Mouse (Mus musculus): Measurements from ENCODE around the gene Tor3a. TPM values are rescaled to one million over a fixed set of nuclear protein-coding genes. Genes with fewer than 3 reads are reported as not detected.

Gene Tor3a
- total and polyA plus RNA-seq, 3 experiments = 6.7 to 9.4 TPM; not detected in 1

DNA sequence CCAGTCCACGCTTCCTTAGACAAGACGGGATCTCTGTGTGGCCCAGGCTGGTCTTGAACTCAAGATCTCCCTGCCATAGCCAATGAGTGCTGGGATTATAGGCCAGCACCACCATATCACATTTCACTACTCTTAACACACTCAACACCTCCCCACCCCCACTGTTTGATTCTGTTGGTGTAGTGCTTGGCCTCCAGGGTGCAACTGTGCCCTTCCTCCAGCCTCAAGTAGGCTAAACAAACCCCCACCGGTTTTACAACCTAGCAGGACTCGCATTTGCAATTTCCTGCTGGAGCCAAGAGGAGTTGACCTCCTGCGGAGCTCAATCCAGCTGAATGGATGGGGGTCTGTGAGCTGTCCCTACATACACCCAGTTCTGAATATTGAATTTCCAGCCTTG is 5.6 kb downstream of the Tor3a start:
- TF ChIP-seq HCFC1 (IDR thresholded peaks at IDR 0.05; ENCODE audit: low read depth, low read length) (no peak), USF2 (IDR thresholded peaks at IDR 0.05; ENCODE audit: borderline replicate concordance in 1 of 2, insufficient read depth in 1 of 2, low read depth in 1 of 2, low read length in 2 of 2) (no peak), CHD1 (IDR thresholded peaks at IDR 0.05; ENCODE audit: low read depth, low read length) (no peak), POLR2AphosphoS5 (IDR thresholded peaks at IDR 0.05; ENCODE audit: borderline replicate concordance, low read depth, low read length) (no peak), UBTF (IDR thresholded peaks at IDR 0.05; ENCODE audit: borderline replicate concordance, insufficient read depth, low read depth, low read length) (no peak), CTCF (IDR thresholded peaks at IDR 0.05 in 2 of 3, conservative IDR thresholded peaks at IDR 0.05 in 1 of 3; ENCODE audit: control insufficient read depth in 1 of 3, insufficient read depth in 1 of 3, low read depth in 2 of 3, low read length in 3 of 3, poor library complexity in 1 of 3, severe bottlenecking in 1 of 3) (no peak), RCOR1 (IDR thresholded peaks at IDR 0.05; ENCODE audit: low read depth, low read length) (no peak)
- DNase-seq (ENCODE audit: low read depth, low spot score) = no peak

DNA sequence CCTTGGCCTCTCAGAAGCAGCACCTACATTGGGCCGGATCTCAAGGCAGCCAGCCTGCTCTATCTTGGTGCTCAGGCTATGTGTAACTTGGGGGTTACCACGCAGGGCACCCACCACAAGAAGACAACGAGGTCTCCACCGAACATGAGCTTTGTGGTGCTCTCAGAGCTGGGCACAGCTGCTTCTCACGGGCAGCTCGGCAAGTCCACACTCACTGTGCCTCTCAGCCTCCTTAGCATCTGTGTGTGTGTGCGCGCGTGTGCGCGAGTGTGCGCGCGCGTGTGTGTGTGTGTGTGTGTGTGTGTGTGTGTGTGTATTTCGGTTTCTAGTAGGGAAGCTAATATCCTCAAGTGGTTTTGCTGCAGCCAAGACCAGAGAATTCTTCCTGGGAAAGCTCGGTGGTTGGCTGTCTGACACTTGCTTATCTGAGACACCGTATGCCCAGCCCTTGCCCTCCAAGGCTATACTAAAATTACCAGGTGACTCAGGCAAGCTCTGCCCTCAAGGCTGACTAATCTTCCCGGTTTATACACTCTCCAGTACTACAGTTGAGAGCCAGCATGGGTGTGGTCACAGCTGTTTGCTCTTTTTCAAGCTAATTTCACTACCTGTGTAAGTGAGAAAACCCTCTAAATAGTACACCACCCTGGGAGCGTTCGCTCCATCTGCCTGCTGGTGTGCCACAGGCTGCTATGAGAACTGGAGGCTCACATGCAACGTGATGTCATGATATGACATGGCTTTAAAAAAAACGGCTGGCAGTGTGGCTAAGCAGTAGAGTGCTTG is 6.8 kb downstream of the Tor3a start:
- H3K4me1 ChIP-seq (ENCODE audit: control insufficient read depth in 1 of 2, insufficient read depth in 2 of 2, low read length in 2 of 2) = peaks cover 0 to 6% of the 10 kb centered on the region in 2 experiments; a peak in 1 of 4 replicates

More for the DNA sequence above, 5.6 kb downstream of the Tor3a start:
- H3K4me1 ChIP-seq (ENCODE audit: control insufficient read depth in 1 of 2, insufficient read depth in 2 of 2, low read length in 2 of 2) = peaks cover 0 to 6% of the 10 kb centered on the region in 2 experiments; a peak in 1 of 4 replicates
- no peaks in the 10 kb centered on the region for H3K9me3 ChIP-seq (replicated peaks; ENCODE audit: insufficient read depth, low read length)
- H3K4me3 ChIP-seq (ENCODE audit: control insufficient read depth in 1 of 2, insufficient read depth in 1 of 2, low read depth in 2 of 2, low read length in 2 of 2) = no peak overlapping the region
- no peaks in the 10 kb centered on the region for H3K27me3 ChIP-seq (ENCODE audit: control insufficient read depth in 1 of 2, insufficient read depth in 2 of 2, low read length in 2 of 2)
- peaks cover 0 to 3% of the 10 kb centered on the region in 2 experiments; a peak in 2 of 4 replicates for H3K36me3 ChIP-seq (ENCODE audit: control insufficient read depth in 1 of 2, insufficient read depth in 2 of 2, low read length in 2 of 2)
- no peak overlapping the region for H3K27ac ChIP-seq (ENCODE audit: control insufficient read depth, low read depth, low read length)
- H3K79me2 ChIP-seq (ENCODE audit: control insufficient read depth, insufficient read depth, low read length, poor library complexity) = no peaks in the 10 kb centered on the region; the same call in 1 of the 2 replicates
- no peak overlapping the region for H3K9ac ChIP-seq (ENCODE audit: control insufficient read depth, low read depth, low read length, poor library complexity, severe bottlenecking)

DNA sequence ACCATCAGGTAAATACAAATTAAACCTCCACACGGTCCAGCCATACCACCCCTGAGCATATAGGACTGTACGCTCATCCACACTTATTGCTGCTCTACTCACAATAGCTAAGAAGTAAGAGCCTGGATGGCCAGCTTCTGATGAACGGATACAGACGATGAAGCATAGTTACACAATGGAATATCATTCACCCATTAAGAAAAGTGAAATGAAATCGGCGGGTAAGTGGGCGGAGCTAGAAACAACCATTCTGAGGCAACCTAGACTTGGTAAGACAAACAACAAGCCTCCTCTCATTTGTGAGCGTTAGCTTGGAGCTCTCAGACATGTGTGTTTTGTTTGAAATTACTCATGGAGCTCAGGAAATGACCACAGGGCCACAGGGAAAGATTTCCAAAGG is 8.4 kb downstream of the Tor3a start:
- no peak overlapping the region for H3K27ac ChIP-seq (ENCODE audit: control insufficient read depth, low read depth, low read length)
- TF ChIP-seq HCFC1 (IDR thresholded peaks at IDR 0.05; ENCODE audit: low read depth, low read length) (no peak), CTCF (IDR thresholded peaks at IDR 0.05 in 2 of 3, conservative IDR thresholded peaks at IDR 0.05 in 1 of 3; ENCODE audit: control insufficient read depth in 1 of 3, insufficient read depth in 1 of 3, low read depth in 2 of 3, low read length in 3 of 3, poor library complexity in 1 of 3, severe bottlenecking in 1 of 3) (no peak), E2F4 (IDR thresholded peaks at IDR 0.05; ENCODE audit: borderline replicate concordance, low read depth, low read length) (no peak), ZNF384 (IDR thresholded peaks at IDR 0.05; ENCODE audit: low read depth, low read length) (no peak), MAX (IDR thresholded peaks at IDR 0.05; ENCODE audit: low read length) (no peak), ZMIZ1 (IDR thresholded peaks at IDR 0.05; ENCODE audit: low read depth, low read length) (no peak), RCOR1 (IDR thresholded peaks at IDR 0.05; ENCODE audit: low read depth, low read length) (no peak), POLR2A (IDR thresholded peaks at IDR 0.05; ENCODE audit: control insufficient read depth in 1 of 2, insufficient read depth in 1 of 2, low read depth in 1 of 2, low read length in 2 of 2, poor library complexity in 1 of 2) (no peak), ELF1 (IDR thresholded peaks at IDR 0.05; ENCODE audit: low read depth, low read length) (no peak), ETS1 (IDR thresholded peaks at IDR 0.05; ENCODE audit: low read depth, low read length) (no peak), EP300 (IDR thresholded peaks at IDR 0.05; ENCODE audit: low read depth in 1 of 2, low read length in 2 of 2) (no peak), MXI1 (IDR thresholded peaks at IDR 0.05; ENCODE audit: low read depth, low read length) (no peak), UBTF (IDR thresholded peaks at IDR 0.05; ENCODE audit: borderline replicate concordance, insufficient read depth, low read depth, low read length) (no peak), CHD1 (IDR thresholded peaks at IDR 0.05; ENCODE audit: low read depth, low read length) (no peak), SIN3A (IDR thresholded peaks at IDR 0.05; ENCODE audit: low read length) (no peak), BHLHE40 (IDR thresholded peaks at IDR 0.05; ENCODE audit: borderline replicate concordance, low read depth, low read length) (no peak), GABPA (IDR thresholded peaks at IDR 0.05; ENCODE audit: low read depth, low read length) (no peak), ZKSCAN1 (IDR thresholded peaks at IDR 0.05; ENCODE audit: low read depth, low read length) (no peak)

More for the DNA sequence above, 6.8 kb downstream of the Tor3a start:
- Histone ChIP-seq H3K27ac (ENCODE audit: control insufficient read depth, low read depth, low read length) (no peak overlapping the region), H3K27me3 (ENCODE audit: control insufficient read depth in 1 of 2, insufficient read depth in 2 of 2, low read length in 2 of 2) (no peaks in the 10 kb centered on the region), H3K36me3 (ENCODE audit: control insufficient read depth in 1 of 2, insufficient read depth in 2 of 2, low read length in 2 of 2) (peaks cover 0 to 3% of the 10 kb centered on the region in 2 experiments; a peak in 2 of 4 replicates), H3K9ac (ENCODE audit: control insufficient read depth, low read depth, low read length, poor library complexity, severe bottlenecking) (no peak overlapping the region), H3K4me3 (ENCODE audit: control insufficient read depth in 1 of 2, insufficient read depth in 1 of 2, low read depth in 2 of 2, low read length in 2 of 2) (no peak overlapping the region), H3K9me3 (replicated peaks; ENCODE audit: insufficient read depth, low read length) (no peaks in the 10 kb centered on the region), H3K79me2 (ENCODE audit: control insufficient read depth, insufficient read depth, low read length, poor library complexity) (no peaks in the 10 kb centered on the region; the same call in 1 of the 2 replicates)
- no peak for TF ChIP-seq EP300 (IDR thresholded peaks at IDR 0.05; ENCODE audit: low read depth in 1 of 2, low read length in 2 of 2)
- 0 out of 2 replicates have a peak, but pooled peaks have one; percentile 20 for TF ChIP-seq ETS1 (IDR thresholded peaks at IDR 0.05; ENCODE audit: low read depth, low read length)
- no peak for TF ChIP-seq POLR2AphosphoS5 (IDR thresholded peaks at IDR 0.05; ENCODE audit: borderline replicate concordance, low read depth, low read length)
- TF ChIP-seq CHD1 (IDR thresholded peaks at IDR 0.05; ENCODE audit: low read depth, low read length) = no peak
- TF ChIP-seq TBP (IDR thresholded peaks at IDR 0.05; ENCODE audit: low read depth, low read length) = no peak
- TF ChIP-seq ZKSCAN1 (IDR thresholded peaks at IDR 0.05; ENCODE audit: low read depth, low read length) = no peak
- DNase-seq (ENCODE audit: low read depth, low spot score) = peak; percentile 16

More for the DNA sequence above, 8.4 kb downstream of the Tor3a start:
- Histone ChIP-seq H3K9me3 (replicated peaks; ENCODE audit: insufficient read depth, low read length) (no peaks in the 10 kb centered on the region), H3K79me2 (ENCODE audit: control insufficient read depth, insufficient read depth, low read length, poor library complexity) (no peaks in the 10 kb centered on the region), H3K9ac (ENCODE audit: control insufficient read depth, low read depth, low read length, poor library complexity, severe bottlenecking) (no peak overlapping the region), H3K27me3 (ENCODE audit: control insufficient read depth in 1 of 2, insufficient read depth in 2 of 2, low read length in 2 of 2) (no peaks in the 10 kb centered on the region), H3K4me3 (ENCODE audit: control insufficient read depth in 1 of 2, insufficient read depth in 1 of 2, low read depth in 2 of 2, low read length in 2 of 2) (no peak overlapping the region), H3K4me1 (ENCODE audit: control insufficient read depth in 1 of 2, insufficient read depth in 2 of 2, low read length in 2 of 2) (peaks cover 0 to 6% of the 10 kb centered on the region in 2 experiments; a peak in 1 of 4 replicates), H3K36me3 (ENCODE audit: control insufficient read depth in 1 of 2, insufficient read depth in 2 of 2, low read length in 2 of 2) (no peaks in the 10 kb centered on the region)
- DNase-seq (ENCODE audit: low read depth, low spot score) = no peak
